Mouse (Mus musculus): ENCODE data around the gene Cyp2b13.
"Not testable (repeated sequence)": the region's sequence is repeated elsewhere in the genome, so short reads cannot be mapped to it uniquely, and the experiment has no call there.

Cyp2b13 gene

DNA sequence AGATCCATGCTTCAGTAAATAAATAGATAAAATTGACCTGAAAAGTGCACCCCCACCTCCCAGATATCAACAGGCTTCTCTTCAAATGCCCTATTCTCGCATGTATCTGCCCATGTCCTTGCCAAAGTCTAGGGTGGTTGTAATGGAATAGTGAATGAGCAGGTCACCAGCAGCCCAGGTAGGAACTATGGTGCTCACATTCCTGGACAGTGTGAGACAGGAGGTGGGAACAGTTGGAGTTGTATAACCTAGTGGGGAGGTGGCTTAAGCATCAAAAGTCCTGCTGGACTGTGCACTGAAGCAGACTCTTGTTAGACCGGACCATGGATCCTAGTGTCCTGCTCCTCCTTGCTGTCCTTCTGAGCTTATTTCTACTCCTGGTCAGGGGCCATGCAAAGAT, at the start of gene Cyp2b13:
TSS of gene Cyp2b13 (plus strand) at position 301 of the 400 bp plus-strand sequence.
- not testable (repeated sequence) for DNase-seq (ENCODE audit: low spot score)

DNA sequence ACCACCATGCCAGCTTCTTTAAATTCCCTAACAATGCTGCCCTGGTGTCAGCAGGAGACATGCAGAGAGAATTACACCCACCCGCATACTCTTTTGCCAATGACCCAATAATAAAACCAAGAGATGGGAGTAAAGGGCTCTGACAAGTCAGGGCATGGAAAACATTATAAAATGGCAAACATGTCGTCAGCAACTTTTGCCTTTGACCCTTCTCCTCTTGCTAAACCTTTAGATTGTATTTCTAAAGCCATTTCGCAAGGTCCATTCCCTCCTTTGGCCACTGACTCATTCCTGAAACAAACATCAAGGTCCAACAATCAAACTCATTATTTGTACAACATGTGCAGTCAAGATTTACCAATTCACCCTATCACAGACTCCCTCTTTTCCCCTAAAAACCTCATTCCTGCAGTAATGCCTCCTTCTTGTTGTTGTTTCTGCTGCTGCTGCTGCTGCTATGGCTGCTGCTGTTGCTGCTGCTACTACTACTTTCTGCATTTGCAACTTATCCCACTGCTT, 41.4 kb upstream of the Cyp2b13 start:
- not testable (repeated sequence) for DNase-seq (ENCODE audit: low spot score)

DNA sequence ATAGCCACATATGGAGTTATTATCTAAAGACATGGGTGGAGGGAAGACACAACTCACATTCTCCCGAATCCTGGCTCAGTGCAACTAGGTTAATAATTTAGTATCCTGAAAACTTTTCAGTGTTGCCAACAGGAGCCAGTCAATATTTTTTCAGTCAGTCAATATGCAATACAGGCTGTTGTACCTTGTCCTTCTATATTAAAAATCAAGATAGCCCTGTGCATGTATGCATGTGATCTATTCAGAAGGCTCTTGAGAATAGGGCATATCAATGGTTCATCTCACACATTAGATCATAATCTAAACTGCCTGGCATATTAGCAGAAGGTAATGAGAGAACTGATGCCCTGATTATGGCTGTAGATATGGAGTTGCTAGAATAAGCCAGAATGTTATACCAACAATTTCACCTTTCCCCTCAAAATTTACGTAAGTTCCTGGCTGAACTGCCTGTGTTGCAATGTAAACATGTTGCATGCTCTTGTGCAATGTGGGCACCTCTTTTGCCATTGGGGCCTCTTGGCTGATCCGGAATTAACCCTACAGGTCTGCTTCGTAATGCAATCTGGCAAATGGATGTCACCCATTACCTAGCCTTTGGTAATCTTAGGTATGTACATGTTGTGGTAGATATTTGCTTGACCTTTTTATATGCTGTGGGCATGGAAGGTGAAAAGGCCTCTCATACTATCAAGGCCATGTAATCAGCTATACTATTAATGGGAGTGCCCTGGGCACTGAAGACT, 6.2 kb upstream of the Cyp2b13 start:
- DNase-seq (ENCODE audit: low spot score), result not testable (repeated sequence)

DNA sequence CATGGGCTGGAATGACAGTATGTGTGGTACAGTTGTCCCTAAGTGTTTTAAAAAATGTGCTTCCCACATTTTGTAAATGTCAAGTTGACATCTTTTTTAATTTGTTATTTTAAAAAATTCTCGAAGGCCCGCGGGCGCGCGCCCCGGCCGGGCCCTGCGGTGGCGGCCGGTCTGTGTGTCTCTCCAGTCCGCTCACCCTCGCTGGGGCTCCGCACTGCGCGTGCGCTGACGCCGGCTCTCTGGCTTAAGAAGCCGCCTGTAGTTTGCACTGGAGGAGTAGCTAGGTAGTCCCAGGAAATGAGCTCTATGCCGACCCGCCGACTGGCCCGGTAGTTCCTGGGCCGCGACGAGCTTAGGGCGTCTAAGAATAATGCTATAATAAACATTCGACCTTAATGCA, 10.4 kb downstream of the Cyp2b13 start:
- not testable (repeated sequence) for DNase-seq (ENCODE audit: low spot score)

DNA sequence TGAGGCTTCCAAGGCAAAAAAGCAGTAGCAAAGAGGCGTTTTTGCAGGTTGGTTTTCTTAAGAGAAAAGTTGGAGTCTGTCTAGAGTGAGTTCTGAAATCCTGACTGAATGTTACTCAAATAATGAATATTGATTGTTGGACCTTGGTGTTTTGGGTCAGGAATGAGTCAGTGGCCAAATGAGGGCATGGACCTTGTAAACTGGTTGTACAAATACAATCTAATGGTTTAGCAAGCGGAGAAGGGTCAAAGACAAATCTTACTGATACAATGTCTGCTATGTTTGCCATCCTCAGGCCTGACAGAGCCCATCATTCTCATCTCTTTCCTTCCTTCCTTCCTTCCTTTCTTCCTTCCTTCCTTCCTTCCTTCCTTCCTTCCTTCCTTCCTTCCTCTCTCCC, 21.3 kb downstream of the Cyp2b13 start:
- DNase-seq (ENCODE audit: low spot score), result no peak

DNA sequence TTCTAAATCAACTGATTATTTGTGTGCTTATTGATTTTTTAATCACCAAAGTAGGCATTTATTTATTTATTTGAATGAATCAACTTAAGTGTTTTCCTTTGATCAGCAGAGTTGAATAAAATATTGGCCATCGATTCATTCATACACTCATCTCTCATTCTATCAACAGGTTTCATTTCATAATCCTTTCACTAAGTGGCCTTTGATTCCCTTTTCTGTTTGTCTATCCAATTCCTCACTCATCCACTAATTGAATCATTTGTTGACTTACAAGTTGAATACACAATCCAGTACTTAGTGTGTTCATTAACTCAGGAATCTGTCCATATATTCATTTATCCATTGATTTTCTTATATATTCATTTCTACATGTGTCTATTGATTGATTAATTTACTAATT, 26.1 kb downstream of the Cyp2b13 start:
- no peak for DNase-seq (ENCODE audit: low spot score)

DNA sequence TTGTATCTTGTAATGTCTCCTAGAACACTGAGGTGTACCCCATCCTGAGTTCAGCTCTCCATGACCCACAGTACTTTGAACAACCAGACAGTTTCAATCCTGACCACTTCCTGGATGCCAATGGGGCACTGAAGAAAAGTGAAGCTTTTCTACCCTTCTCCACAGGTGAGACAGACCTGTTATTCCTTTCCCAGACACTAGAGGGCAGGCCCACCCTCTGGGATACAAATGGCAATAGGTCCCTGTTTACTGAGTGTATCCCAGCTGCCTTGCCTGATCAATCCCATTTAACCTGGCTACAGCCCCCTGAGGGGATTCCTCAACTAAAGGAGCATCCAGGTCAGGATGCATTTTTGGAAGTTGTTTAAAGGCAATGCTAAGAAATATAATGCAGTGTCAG, 27.3 kb downstream of the Cyp2b13 start:
- DNase-seq (ENCODE audit: low spot score), result not testable (repeated sequence)

DNA sequence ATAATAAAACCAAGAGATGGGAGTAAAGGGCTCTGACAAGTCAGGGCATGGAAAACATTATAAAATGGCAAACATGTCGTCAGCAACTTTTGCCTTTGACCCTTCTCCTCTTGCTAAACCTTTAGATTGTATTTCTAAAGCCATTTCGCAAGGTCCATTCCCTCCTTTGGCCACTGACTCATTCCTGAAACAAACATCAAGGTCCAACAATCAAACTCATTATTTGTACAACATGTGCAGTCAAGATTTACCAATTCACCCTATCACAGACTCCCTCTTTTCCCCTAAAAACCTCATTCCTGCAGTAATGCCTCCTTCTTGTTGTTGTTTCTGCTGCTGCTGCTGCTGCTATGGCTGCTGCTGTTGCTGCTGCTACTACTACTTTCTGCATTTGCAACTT, 78.3 kb downstream of the Cyp2b13 start:
- not testable (repeated sequence) for DNase-seq (ENCODE audit: low spot score)

DNA sequence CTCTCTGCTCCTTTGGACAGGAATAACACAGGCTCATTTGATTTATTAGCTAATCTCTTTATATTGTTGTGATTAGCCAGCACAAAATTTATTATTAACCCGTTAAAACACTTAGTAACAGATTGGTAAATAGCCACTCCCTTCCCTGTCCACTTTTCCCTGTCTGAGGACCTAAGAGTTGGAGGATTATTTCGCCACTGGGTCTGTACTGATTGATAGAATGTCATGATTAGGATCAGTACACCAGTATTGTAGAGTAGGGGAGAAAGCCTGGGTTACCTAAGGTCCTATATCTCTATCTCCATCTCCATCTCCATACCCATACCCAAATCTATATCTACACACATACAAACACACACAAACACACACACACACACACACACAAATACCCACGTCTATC, 82.4 kb downstream of the Cyp2b13 start:
- DNase-seq (ENCODE audit: low spot score), result not testable (repeated sequence)

Data from embryo, embryonic 10.5 days (tissue).